13 mouse cellular contexts compared by ENCODE assay signal in the genomic region with DNA sequence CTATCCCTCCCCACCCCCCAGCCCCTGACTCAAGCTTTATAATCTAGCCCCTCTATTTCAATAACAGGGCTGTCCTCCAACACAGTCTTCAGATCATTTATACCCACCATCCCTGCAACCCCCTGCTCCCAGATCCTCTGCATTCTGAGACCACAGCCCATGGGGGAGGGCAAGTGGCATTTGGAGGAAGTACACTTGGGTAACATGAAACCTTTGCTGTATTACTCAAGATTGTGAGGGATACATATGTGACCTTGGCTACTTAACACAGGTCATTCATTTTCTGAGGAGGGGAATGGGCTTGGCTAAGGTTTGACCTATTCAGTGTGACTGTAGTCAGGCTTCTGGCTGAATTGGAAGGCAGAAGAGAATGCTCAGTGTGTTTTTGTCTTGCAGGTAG. TPM values are rescaled to one million over a fixed set of nuclear protein-coding genes. Genes with fewer than 3 reads are reported as not detected.
"Had no signal": no experiment of that assay in that cellular context is flagged by ENCODE, and none has a peak within 500 bp of the region (broad histone marks: within the 10 kb centered on the region; RNA-seq: fewer than 3 reads in every experiment).

No protein-coding gene starts in this region.

- ATAC-seq: liver, postnatal 0 days; lung, postnatal 0 days; midbrain, embryonic 13.5 days; midbrain, embryonic 15.5 days had no signal

- DNase-seq: liver, postnatal 0 days; lung, adult 2 months; lung, postnatal 14 days; lung, postnatal 36 days; right cerebral cortex, postnatal 14 days; thymus, adult 18-20 months; thymus, postnatal 14 days; thymus, postnatal 36 days had no signal

RNA-seq across cellular contexts. Expression of gene Ly6g, which starts 2.0 kb away (rescaled TPM):
- total RNA-seq: midbrain, postnatal 0 days; monocyte, adult 5-6 weeks had no signal

RNA-seq across cellular contexts. Expression of gene Ly6c2, which starts 41.3 kb away (rescaled TPM):
- total RNA-seq: midbrain, postnatal 0 days had no signal
